Mouse (Mus musculus): ENCODE data around the gene Alad. TPM values are rescaled to one million over a fixed set of nuclear protein-coding genes. Genes with fewer than 3 reads are reported as not detected.

Alad gene
- total and polyA plus RNA-seq, 2 experiments from 2014 or later: 62.1 to 82.4 TPM

- ATAC-seq (ENCODE audit: insufficient read depth, low read depth): no peak
- WGBS: 67% methylated on average over 1 of the region's 1 CpGs
Measured at GRCm38 (mm10) chr4:62468158-62468557, 51.6 kb downstream of the Alad start.

GRCm38 (mm10) chr4:62463124-62463523, 56.6 kb downstream of the Alad start:
- Histone ChIP-seq H3K9me3 (replicated peaks; ENCODE audit: control insufficient read depth, low read length) (no peaks in the 10 kb centered on the region), H3K27ac (ENCODE audit: low read depth) (no peak overlapping the region), H3K4me1 (ENCODE audit: control insufficient read depth, insufficient read depth) (no peaks in the 10 kb centered on the region), H3K27me3 (ENCODE audit: control insufficient read depth, insufficient read depth, low read length) (no peaks in the 10 kb centered on the region), H3K4me3 (ENCODE audit: low read depth, low read length) (no peak overlapping the region), H3K36me3 (replicated peaks; ENCODE audit: control insufficient read depth, insufficient read depth, low read length) (no peaks in the 10 kb centered on the region), H3K4me2 (ENCODE audit: low read depth, low read length) (no peak overlapping the region), H3K9ac (replicated peaks; ENCODE audit: low read depth, low read length) (no peak overlapping the region)
- no peak for TF ChIP-seq EP300 (IDR thresholded peaks at IDR 0.05; ENCODE audit: low read depth)
- TF ChIP-seq CTCF (IDR thresholded peaks at IDR 0.05; ENCODE audit: low read depth): no peak
- WGBS: 63% methylated on average over 2 of the region's 2 CpGs
- DNase-seq (ENCODE audit: low spot score): no peak
- no peak for ATAC-seq (ENCODE audit: insufficient read depth, low read depth)

More at GRCm38 (mm10) chr4:62468158-62468557, 51.6 kb downstream of the Alad start:
- H3K27me3 ChIP-seq (ENCODE audit: control insufficient read depth, insufficient read depth, low read length): no peaks in the 10 kb centered on the region
- no peaks in the 10 kb centered on the region for H3K4me1 ChIP-seq (ENCODE audit: control insufficient read depth, insufficient read depth)
- DNase-seq (ENCODE audit: low spot score): no peak
- no peak overlapping the region for H3K4me3 ChIP-seq (ENCODE audit: low read depth, low read length)
- H3K27ac ChIP-seq (ENCODE audit: low read depth): no peak overlapping the region
- TF ChIP-seq CTCF (IDR thresholded peaks at IDR 0.05; ENCODE audit: low read depth) (0 out of 2 replicates have a peak, but pooled peaks have one; percentile 19), EP300 (IDR thresholded peaks at IDR 0.05; ENCODE audit: low read depth) (no peak)
- H3K36me3 ChIP-seq (replicated peaks; ENCODE audit: control insufficient read depth, insufficient read depth, low read length): no peaks in the 10 kb centered on the region
- H3K4me2 ChIP-seq (ENCODE audit: low read depth, low read length): no peak overlapping the region
- no peaks in the 10 kb centered on the region for H3K9me3 ChIP-seq (replicated peaks; ENCODE audit: control insufficient read depth, low read length)
- no peak overlapping the region for H3K9ac ChIP-seq (replicated peaks; ENCODE audit: low read depth, low read length)

GRCm38 (mm10) chr4:62460348-62460747, 59.4 kb downstream of the Alad start:
- no peak for DNase-seq (ENCODE audit: low spot score)
- Histone ChIP-seq H3K36me3 (replicated peaks; ENCODE audit: control insufficient read depth, insufficient read depth, low read length) (no peaks in the 10 kb centered on the region), H3K9me3 (replicated peaks; ENCODE audit: control insufficient read depth, low read length) (no peaks in the 10 kb centered on the region), H3K4me3 (ENCODE audit: low read depth, low read length) (no peak overlapping the region), H3K27me3 (ENCODE audit: control insufficient read depth, insufficient read depth, low read length) (no peaks in the 10 kb centered on the region), H3K27ac (ENCODE audit: low read depth) (no peak overlapping the region), H3K9ac (replicated peaks; ENCODE audit: low read depth, low read length) (no peak overlapping the region), H3K4me2 (ENCODE audit: low read depth, low read length) (no peak overlapping the region), H3K4me1 (ENCODE audit: control insufficient read depth, insufficient read depth) (no peaks in the 10 kb centered on the region)
- 77% methylated on average over 8 of the region's 8 CpGs for WGBS
- no peak for TF ChIP-seq CTCF (IDR thresholded peaks at IDR 0.05; ENCODE audit: low read depth)
- TF ChIP-seq EP300 (IDR thresholded peaks at IDR 0.05; ENCODE audit: low read depth): no peak
- no peak for ATAC-seq (ENCODE audit: insufficient read depth, low read depth)

Other genes with a start within 250 kb of the Alad start
- 18.7 and 34.3 TPM in 2 replicates for gene Fkbp15, start 159.4 kb downstream of the Alad start, total RNA-seq (2014; rRNA removed; ENCODE audit: low replicate concordance)
- gene Fkbp15, start 159.4 kb downstream of the Alad start, polyA plus RNA-seq (2015; fragmentation: Nextera tagmentation; extraction: Ambion mirVana): 11.1 and 11.8 TPM in 2 replicates
- gene Slc31a1, start 159.2 kb downstream of the Alad start, total RNA-seq (2014; rRNA removed; ENCODE audit: low replicate concordance): 15.9 and 17.8 TPM in 2 replicates
- gene Slc31a1, start 159.2 kb downstream of the Alad start, polyA plus RNA-seq (2015; fragmentation: Nextera tagmentation; extraction: Ambion mirVana): 35.0 and 35.1 TPM in 2 replicates
- 30.5 and 34.3 TPM in 2 replicates for gene Cdc26, start 111.3 kb downstream of the Alad start, total RNA-seq (2014; rRNA removed; ENCODE audit: low replicate concordance)
- gene Cdc26, start 111.3 kb downstream of the Alad start, polyA plus RNA-seq (2015; fragmentation: Nextera tagmentation; extraction: Ambion mirVana): 72.8 and 76.9 TPM in 2 replicates
- 11.5 and 16.7 TPM in 2 replicates for gene Prpf4, start 111.1 kb downstream of the Alad start, total RNA-seq (2014; rRNA removed; ENCODE audit: low replicate concordance)
- gene Prpf4, start 111.1 kb downstream of the Alad start, polyA plus RNA-seq (2015; fragmentation: Nextera tagmentation; extraction: Ambion mirVana): 7.4 and 8.1 TPM in 2 replicates
- not detected in 2 replicates for gene Rnf183, start 84.7 kb downstream of the Alad start, total RNA-seq (2014; rRNA removed; ENCODE audit: low replicate concordance)
- not detected in 2 replicates for gene Rnf183, start 84.7 kb downstream of the Alad start, polyA plus RNA-seq (2015; fragmentation: Nextera tagmentation; extraction: Ambion mirVana)
- gene Wdr31, start 49.0 kb downstream of the Alad start, total RNA-seq (2014; rRNA removed; ENCODE audit: low replicate concordance): 4.2 and 6.7 TPM in 2 replicates
- gene Wdr31, start 49.0 kb downstream of the Alad start, polyA plus RNA-seq (2015; fragmentation: Nextera tagmentation; extraction: Ambion mirVana): 1.6 and 2.3 TPM in 2 replicates
- 0.27 TPM in 1 of 2 replicates, not detected in the other for gene Bspry, start 39.9 kb downstream of the Alad start, total RNA-seq (2014; rRNA removed; ENCODE audit: low replicate concordance)
- gene Bspry, start 39.9 kb downstream of the Alad start, polyA plus RNA-seq (2015; fragmentation: Nextera tagmentation; extraction: Ambion mirVana): 0.15 and 0.19 TPM in 2 replicates
- gene Hdhd3, start 16.5 kb downstream of the Alad start, total RNA-seq (2014; rRNA removed; ENCODE audit: low replicate concordance): 2.0 and 17.8 TPM in 2 replicates
- 9.2 and 9.7 TPM in 2 replicates for gene Hdhd3, start 16.5 kb downstream of the Alad start, polyA plus RNA-seq (2015; fragmentation: Nextera tagmentation; extraction: Ambion mirVana)
- 14.0 and 21.9 TPM in 2 replicates for gene Pole3, start 5.2 kb upstream of the Alad start, total RNA-seq (2014; rRNA removed; ENCODE audit: low replicate concordance)
- gene Pole3, start 5.2 kb upstream of the Alad start, polyA plus RNA-seq (2015; fragmentation: Nextera tagmentation; extraction: Ambion mirVana): 29.1 and 31.4 TPM in 2 replicates
- not detected in 2 replicates for gene 4933430I17Rik, start 5.5 kb upstream of the Alad start, total RNA-seq (2014; rRNA removed; ENCODE audit: low replicate concordance)
- gene 4933430I17Rik, start 5.5 kb upstream of the Alad start, polyA plus RNA-seq (2015; fragmentation: Nextera tagmentation; extraction: Ambion mirVana): 0.16 and 0.25 TPM in 2 replicates
- 66.0 and 114 TPM in 2 replicates for gene Rgs3, start 39.9 kb upstream of the Alad start, total RNA-seq (2014; rRNA removed; ENCODE audit: low replicate concordance)
- gene Rgs3, start 39.9 kb upstream of the Alad start, polyA plus RNA-seq (2015; fragmentation: Nextera tagmentation; extraction: Ambion mirVana): 52.1 and 52.5 TPM in 2 replicates